Mouse (Mus musculus): ENCODE measurements around the gene Hikeshi.

Gene Hikeshi

DNA sequence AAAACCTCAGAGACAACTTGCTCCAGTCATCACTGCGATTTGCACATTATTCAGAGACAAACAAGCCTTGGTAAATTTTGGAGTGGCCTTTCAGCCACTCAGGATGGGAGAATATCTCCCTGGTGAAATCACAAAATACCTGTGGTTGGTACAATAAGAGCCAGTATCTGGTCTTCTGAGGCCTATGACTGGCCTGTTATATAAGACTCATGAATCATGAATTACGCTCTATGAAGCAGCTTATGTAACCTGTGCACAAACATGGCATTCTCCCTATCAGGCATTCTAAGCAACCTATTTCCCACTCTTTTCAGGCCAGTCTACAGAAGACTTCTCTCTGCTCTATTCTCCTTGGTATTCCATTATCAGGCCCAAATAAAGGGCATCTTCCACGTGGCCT, 28.6 kb downstream of the Hikeshi start:
- no peak for DNase-seq

DNA sequence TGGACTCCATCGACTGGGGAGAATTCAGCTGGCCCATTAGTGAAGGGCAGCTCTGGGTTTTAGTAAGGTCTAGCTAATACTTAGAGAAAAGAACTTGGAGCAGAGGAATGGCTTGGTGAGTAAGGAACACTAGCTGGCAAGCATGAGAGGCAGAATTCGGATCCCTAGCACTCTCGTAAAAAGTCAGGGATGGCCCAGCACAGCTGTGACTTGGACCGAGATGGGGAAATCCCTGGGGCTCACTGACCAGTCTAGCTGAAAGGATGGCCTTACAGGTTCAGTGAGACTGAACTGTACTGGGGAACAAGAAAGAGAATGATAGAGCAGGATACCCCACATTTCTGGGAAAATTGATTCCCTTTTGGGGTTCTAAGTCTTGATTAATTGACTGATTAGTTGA, 31.3 kb downstream of the Hikeshi start:
- no peak for DNase-seq

DNA sequence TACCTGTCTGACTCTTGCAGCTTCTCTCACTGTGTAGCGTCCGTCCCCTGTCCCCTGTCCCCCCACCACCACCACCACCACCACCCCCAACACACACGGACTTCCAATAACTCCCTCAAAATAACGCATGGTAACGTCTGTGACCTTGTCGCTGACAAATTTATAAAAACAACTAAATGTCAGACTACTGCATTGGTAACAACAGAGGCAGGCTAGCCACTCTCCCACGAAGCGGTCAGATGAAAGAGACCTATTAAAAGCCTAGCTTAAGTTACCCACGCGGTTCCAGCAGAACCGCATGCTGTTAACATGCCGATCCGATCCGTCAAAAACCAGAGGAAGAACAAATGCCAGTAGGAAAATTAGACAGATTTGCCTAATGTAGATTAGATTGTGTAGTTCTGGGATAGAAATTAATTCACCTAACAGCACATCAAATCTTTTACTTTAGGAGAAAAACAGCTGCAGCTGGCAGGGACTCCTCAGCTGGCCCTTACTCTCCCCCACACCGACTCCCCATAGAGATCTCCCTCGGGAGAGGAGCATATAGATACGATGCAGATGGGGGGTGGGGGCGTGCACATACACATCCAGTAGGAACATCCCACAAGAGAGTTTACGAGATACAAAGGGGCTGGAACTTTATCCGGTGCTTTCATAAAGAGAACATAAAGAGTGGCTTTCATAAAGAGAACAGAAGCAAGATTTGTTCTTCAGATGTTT, 31.9 kb downstream of the Hikeshi start:
- DNase-seq = no peak

DNA sequence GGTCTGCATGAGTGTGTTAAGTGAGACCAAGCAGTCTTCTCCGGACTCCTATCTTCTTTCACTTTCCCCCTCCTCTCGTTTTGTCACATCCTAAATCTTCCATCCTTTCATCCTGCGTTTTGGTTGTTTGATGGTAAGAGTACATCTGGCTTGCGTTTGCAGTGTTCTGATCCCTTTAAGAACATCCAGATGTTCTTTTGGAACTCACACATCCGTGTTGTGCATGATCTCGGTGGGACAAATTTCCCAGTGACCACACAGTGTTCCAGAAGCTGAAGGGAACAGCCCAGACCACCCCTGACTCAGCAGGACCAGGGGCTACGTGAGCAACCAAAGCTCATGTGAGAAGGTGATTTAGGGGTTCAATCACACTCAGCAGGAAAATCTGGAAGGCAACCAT, 32.6 kb downstream of the Hikeshi start:
- DNase-seq = no peak

DNA sequence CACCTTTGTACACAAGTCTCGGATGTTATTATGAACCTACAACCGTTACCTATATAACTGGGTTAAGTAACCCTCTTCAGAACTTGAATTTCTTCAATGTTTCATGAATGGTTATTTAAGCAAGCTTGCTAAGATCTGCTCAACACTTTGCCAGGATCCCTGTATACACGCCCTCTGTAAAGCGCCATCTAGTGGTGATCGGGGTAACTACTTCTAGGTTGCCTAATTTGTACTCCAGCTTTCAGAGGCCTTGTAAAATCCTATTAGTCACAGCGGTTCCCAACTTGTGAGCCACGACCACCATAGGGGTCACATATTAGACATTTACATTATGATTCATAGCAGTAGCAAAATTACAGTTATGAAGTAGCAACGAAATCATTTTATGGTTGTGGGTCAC, 33.1 kb downstream of the Hikeshi start:
- DNase-seq = peak; percentile 71 to 74

DNA sequence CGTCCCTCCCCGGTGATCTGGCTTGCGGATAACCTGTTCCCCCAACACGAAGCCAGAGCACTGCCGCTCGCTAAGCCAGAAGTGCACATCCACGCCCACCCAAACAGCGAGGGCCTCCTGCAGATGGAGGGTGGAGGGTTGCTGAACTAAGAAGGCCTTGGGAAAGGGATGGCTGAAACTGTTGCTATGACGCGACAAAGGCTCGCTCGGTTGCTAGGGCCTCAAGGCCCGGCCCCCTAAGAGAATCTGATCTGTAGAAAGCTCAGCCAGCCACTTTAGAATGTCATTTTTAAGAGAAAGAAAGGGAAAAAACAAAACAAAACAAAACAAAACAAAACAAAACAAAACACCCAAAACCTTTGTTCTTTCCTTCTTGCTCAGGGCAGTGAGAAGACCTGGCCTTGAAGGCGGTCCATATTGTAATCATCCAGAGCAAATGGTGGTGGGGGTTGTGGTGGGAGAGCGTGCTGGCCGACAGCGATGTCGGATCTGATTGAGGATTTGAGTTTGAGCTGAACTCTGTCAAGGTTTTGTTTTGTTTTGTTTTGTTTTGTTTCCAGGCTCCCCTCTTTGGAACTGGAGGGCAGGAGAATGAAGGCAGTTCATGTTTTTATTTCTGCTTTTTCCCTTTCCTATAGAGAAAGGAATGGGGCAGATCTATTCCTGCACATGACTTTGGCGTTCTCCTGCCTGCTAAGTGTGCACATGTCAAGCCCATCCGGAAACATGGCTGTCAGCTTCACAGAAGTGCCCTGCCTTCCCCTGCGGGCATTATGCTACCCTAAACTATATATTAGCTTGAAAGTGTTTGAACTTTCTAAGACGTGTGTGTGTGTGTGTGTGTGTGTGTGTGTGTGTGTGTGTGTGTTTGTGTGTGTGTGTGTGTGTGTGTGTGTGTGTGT, 37.3 kb downstream of the Hikeshi start, which contains the start of gene Ccdc81:
Ccdc81 (minus strand) TSS at position 188 of the 902 bp plus-strand sequence.
- DNase-seq = no peak

DNA sequence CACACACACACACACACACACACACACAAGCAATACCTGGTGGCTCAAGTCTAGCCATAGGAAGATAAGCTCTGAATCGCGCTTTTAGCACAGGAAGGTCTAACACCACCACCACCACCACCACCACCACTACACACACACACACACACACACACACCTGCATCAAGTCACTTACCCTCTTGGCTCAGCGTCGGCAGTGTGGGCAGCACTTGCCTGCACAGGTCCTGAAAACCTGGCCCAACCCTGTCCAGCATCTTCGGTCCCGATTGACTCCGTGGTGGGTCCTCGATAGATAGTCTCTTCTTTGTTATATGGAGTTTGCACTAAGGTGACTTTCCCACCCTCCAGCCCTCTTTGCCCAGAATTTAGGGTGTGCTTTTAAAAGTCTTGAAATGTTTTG, 38.0 kb downstream of the Hikeshi start:
- DNase-seq = no peak

DNA sequence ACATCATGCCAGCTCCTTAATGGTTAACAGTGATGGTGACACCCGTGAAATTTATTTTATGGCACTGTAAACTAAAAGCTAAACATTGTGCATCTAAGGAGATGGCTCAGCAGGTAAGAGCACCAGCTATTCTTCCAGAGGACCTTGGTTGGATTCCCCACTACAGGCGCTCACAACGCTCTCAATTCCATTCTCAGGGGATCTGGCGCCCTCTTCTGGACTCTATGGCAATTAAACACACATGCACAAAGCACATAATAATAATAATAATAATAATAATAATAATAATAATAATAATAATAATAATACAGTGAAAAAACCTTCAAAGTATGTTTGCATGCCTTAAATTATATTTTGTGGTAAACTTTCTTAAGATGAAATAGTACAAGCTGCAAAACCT, 49.1 kb downstream of the Hikeshi start:
- DNase-seq = peak in 1 of 2 experiments; percentile 7

DNA sequence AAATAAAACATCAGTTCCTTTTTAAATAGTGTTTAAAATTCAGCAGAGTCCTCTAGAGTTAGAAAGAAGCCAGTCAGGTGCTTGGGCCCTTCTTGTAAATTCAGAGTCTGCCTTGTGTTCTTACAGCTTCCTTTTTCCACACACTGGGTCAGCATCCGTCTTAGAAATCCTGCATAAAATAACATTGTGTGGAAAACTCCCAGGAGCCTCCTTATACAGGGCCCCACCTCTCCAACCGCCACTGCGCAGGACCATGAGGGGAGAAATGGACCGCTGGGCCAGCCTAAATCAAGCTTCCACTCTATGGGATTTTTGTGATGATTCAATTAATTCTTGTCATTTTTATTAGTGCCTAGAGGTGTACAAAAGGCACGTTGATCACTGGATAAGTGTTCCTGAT, 49.6 kb downstream of the Hikeshi start:
- DNase-seq = no peak

DNA sequence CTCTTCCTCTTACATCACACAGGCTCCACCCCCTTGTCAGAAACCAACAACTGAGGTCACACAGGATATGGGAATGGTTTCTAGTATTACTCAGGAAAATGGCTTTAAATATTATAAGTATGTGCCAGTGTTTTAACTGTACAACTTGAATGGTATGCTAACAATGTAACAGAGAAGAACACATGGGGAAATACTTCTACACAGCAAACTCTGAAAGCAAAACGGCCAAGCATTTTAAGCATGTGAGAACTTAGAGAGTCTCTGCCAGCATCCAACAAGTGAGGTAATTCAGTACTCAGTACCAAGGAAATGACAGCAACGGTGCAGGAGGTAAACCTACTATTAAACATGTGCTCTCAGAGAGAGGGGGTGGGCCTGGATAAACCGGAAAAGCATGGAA, 56.5 kb downstream of the Hikeshi start:
- no peak for DNase-seq

DNA sequence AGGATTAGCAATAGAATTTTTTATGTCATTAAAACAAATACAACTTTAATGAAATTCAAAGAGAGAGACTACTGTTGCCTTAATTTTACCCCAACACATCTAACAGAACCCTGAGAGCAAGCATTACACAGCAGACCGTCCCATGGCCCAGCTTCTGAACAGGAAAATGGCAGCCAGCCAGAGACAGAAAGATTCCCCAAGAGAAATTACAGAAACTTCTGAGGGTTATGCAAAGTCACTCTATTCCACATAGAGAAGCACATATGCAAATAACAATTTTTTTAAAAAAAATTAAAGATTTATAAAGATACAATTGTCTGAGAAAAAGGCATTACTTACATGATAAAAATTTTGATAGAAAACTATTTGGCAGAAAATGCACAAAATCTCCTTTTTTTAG, 61.3 kb downstream of the Hikeshi start:
- no peak for DNase-seq
